ENCODE assay signal across 14 mouse cellular contexts in the genomic region with DNA sequence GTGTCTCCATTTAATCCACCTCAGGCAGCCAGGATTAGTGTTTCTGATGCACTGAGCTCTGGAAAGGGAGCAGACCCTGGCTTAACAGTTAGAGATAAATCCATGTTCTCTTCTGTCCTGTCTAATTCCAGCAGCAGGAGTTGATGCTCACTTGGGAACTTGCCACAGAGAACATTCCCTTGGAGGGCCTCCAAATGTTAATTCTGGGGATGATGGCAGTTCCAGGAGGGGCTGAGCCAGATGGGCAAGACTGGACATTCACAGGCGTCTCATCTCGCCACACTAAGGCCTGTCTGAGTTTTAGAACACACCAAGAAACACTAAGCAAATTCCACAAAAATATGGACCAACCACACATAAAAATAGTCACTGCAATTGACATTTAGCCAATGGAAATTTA.
DNase-seq lines count a peak whose midpoint lies in the region; ATAC-seq and TF ChIP-seq lines count a peak whose summit lies in the region.
"Had no signal": no experiment of that assay in that cellular context is flagged by ENCODE, and none has a peak within 500 bp of the region (broad histone marks: within the 10 kb centered on the region; RNA-seq: fewer than 3 reads in every experiment).

No protein-coding gene starts in this region.

- no peak for TF ChIP-seq CTCF in heart, adult 2 months (IDR thresholded peaks at IDR 0.05)
- no peak for TF ChIP-seq CTCF in intestine, postnatal 0 days (IDR thresholded peaks at IDR 0.05; ENCODE audit: low read depth)

- no peak overlapping the region for H3K4me3 ChIP-seq in heart, adult 2 months
- H3K4me3 ChIP-seq in intestine, postnatal 0 days (ENCODE audit: low read depth, low read length): no peak overlapping the region
- H3K4me3 ChIP-seq: forebrain, embryonic 10.5 days; hindbrain, embryonic 12.5 days; midbrain, embryonic 15.5 days had no signal

- intact Hi-C loops in heart, adult 2 months (cut with DNase I): no loop called here
- intact Hi-C loops in heart, postnatal 25 days (cut with DNase I): no loop called here
- intact Hi-C loops in heart, postnatal 10 days (cut with DNase I): no loop called here

- no peak for ATAC-seq in intestine, postnatal 0 days
- ATAC-seq: midbrain, embryonic 15.5 days had no signal

- H3K9ac ChIP-seq in heart, adult 2 months (ENCODE audit: low read depth, low read length): no peak overlapping the region
- no peak overlapping the region for H3K9ac ChIP-seq in intestine, postnatal 0 days (ENCODE audit: low read depth, low read length)
- H3K9ac ChIP-seq: hindbrain, embryonic 12.5 days; midbrain, embryonic 15.5 days had no signal

- H3K36me3 ChIP-seq in heart, adult 2 months (ENCODE audit: control insufficient read depth, insufficient read depth, low read length): no peaks in the 10 kb centered on the region
- H3K36me3 ChIP-seq in intestine, postnatal 0 days (ENCODE audit: control insufficient read depth, insufficient read depth): no peaks in the 10 kb centered on the region
- H3K36me3 ChIP-seq: forebrain, embryonic 10.5 days; hindbrain, embryonic 12.5 days; midbrain, embryonic 15.5 days had no signal

- 50% methylated on average over 2 of the region's 2 CpGs for WGBS in heart, adult 2 months
- 63% methylated on average over 2 of the region's 2 CpGs for WGBS in intestine, postnatal 0 days

- no peaks in the 10 kb centered on the region for H3K27me3 ChIP-seq in heart, adult 2 months (ENCODE audit: control insufficient read depth, insufficient read depth, low read length)
- no peaks in the 10 kb centered on the region for H3K27me3 ChIP-seq in intestine, postnatal 0 days (replicated peaks; ENCODE audit: control insufficient read depth, insufficient read depth, low read length)
- H3K27me3 ChIP-seq: CH12.LX; hindbrain, embryonic 12.5 days; midbrain, embryonic 15.5 days had no signal

- H3K9me3 ChIP-seq in intestine, postnatal 0 days (ENCODE audit: control insufficient read depth): no peaks in the 10 kb centered on the region
- H3K9me3 ChIP-seq: forebrain, embryonic 10.5 days; hindbrain, embryonic 12.5 days; midbrain, embryonic 15.5 days had no signal

- DNase-seq in heart, adult 2 months: peak; percentile 30 to 48
- DNase-seq in heart, postnatal 25 days (ENCODE audit: low spot score): no peak
- peak; percentile 37 for DNase-seq in urinary bladder, postnatal 14 days (ENCODE audit: low spot score)
- DNase-seq in urinary bladder, postnatal 10 days (ENCODE audit: low spot score): no peak
- peak; percentile 74 to 83 for DNase-seq in heart, postnatal 10 days
- DNase-seq in kidney, adult 18-20 months: no peak
- DNase-seq in spleen, postnatal 10 days (ENCODE audit: low spot score in 2 of 2): no peak
- DNase-seq: cerebellum, adult 9-10 months; thymus, postnatal 25 days had no signal

- no peaks in the 10 kb centered on the region for H3K79me2 ChIP-seq in heart, adult 2 months (replicated peaks; ENCODE audit: control insufficient read depth, insufficient read depth, low read length)

- no peak overlapping the region for H3K27ac ChIP-seq in heart, adult 2 months
- H3K27ac ChIP-seq in intestine, postnatal 0 days (ENCODE audit: low read depth, low read length): no peak overlapping the region
- H3K27ac ChIP-seq: forebrain, embryonic 10.5 days; hindbrain, embryonic 12.5 days; midbrain, embryonic 15.5 days had no signal

- no peak for TF ChIP-seq EP300 in heart, adult 2 months (IDR thresholded peaks at IDR 0.05; ENCODE audit: insufficient read depth, low read depth, low read length)

- no peak for TF ChIP-seq POLR2A in heart, adult 2 months (IDR thresholded peaks at IDR 0.05; ENCODE audit: insufficient read depth, low read depth, low read length)

- no peaks in the 10 kb centered on the region for H3K4me1 ChIP-seq in heart, adult 2 months (ENCODE audit: control insufficient read depth, insufficient read depth, low read length)
- H3K4me1 ChIP-seq in intestine, postnatal 0 days (replicated peaks; ENCODE audit: control insufficient read depth, insufficient read depth, low read length): no peaks in the 10 kb centered on the region
- H3K4me1 ChIP-seq: forebrain, embryonic 10.5 days; hindbrain, embryonic 12.5 days; midbrain, embryonic 15.5 days had no signal

- no peak overlapping the region for H3K4me2 ChIP-seq in intestine, postnatal 0 days (replicated peaks; ENCODE audit: low read depth)
- H3K4me2 ChIP-seq: hindbrain, embryonic 12.5 days; midbrain, embryonic 15.5 days had no signal

Comparison
In these comparisons a context has a peak if more than half of its experiments do, and no peak if none do; other contexts are left out.
1. DNase-seq: peak in heart, adult 2 months (2 of 2), urinary bladder, postnatal 14 days (single experiment) and heart, postnatal 10 days (2 of 2); none in heart, postnatal 25 days (single experiment), urinary bladder, postnatal 10 days (single experiment), kidney, adult 18-20 months (single experiment) and spleen, postnatal 10 days (0 of 2).